Mouse (Mus musculus) heart, adult 2 months (tissue): ENCODE measurements at regions not wholly inside any gene's neighbourhood (a gene's known extent, or its start where the extent isn't known, plus 50 kb on each side); places are given as distances from the start of the nearest gene placed in this dataset.

Experiments
- CTCF ChIP-seq: fragments of 200-600 bp; IDR thresholded peaks from 2 replicates; pipeline ENCODE4 v1.8.1; 2022; ENCODE audit warnings: antibody characterized with exemption, mild to moderate bottlenecking, moderate library complexity
- EP300 ChIP-seq: fragments of 200-500 bp; IDR thresholded peaks from 2 replicates; pipeline ENCODE4 v1.6.1; 2011; ENCODE audit warnings: low read depth, low read length, control low read depth; ENCODE audit not compliant: insufficient read depth
- POLR2A ChIP-seq: fragments of 200-500 bp; IDR thresholded peaks from 2 replicates; pipeline ENCODE4 v1.6.1; 2011; ENCODE audit warnings: mild to moderate bottlenecking, low read depth, low read length, control low read depth; ENCODE audit not compliant: insufficient read depth

DNA sequence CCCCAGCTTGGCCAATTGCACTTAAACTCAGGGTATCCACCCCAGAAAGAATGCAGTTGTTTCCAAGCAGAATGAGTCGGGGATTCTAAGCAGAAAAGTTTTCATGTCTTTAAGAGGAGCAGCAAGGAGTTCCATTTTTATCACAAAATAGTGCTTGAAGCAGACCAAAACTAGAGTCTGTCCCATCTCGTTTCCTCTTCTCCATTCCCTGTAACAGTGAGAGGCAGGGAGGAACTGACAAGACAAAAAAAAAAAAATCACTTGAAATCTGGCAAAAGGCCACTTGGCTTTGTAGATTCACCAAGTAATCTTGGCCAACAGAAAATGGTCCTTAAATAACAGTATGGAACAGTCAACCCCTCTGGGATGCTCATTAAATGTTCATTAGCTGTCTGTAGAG, 186.8 kb downstream of the Kctd12 start:
- no peak for TF ChIP-seq CTCF
- no peak for TF ChIP-seq POLR2A
- no peak for TF ChIP-seq EP300
